Mouse (Mus musculus): Measurements from ENCODE around the gene Fam98a.

- no peak for TF ChIP-seq CTCF (IDR thresholded peaks at IDR 0.05; ENCODE audit: extremely low read depth, insufficient read depth, insufficient read length, insufficient replicate concordance)
- no peak for TF ChIP-seq POLR2A (IDR thresholded peaks at IDR 0.05; ENCODE audit: low read depth, low read length)
These were observed 53.5 kb downstream of the Fam98a start for GRCm38 (mm10) chr17:75498241-75498651.

Measured in spleen, adult 2 months (tissue).